Mouse (Mus musculus) gastrocnemius, postnatal 36 days (tissue): ENCODE data around the gene Crat. TPM values are rescaled to one million over a fixed set of nuclear protein-coding genes. Genes with fewer than 3 reads are reported as not detected.

ENCODE experiments used
- DNase-seq, 2 experiments: peaks; one replicate each; pipeline ENCODE4 v3.0.0; 2022
- intact Hi-C: fragments of 180-260 bp; cut with DNase I; formaldehyde crosslinking; loops from one replicate; pipeline ENCODE4 v1.15.1; 2025
- total RNA-seq, 2 experiments: library from RNA; stranded (reverse); gene quantifications; 2 replicates each; pipeline ENCODE4 v1.2.3; 2021

The Crat gene
- total RNA-seq, 2 experiments from 2014 or later = 356 to 381 TPM

GRCm38 (mm10) chr2:30384814-30385213 is 30.8 kb downstream of the Crat start:
- DNase-seq = no peak
- intact Hi-C loops = no loop called here

DNA sequence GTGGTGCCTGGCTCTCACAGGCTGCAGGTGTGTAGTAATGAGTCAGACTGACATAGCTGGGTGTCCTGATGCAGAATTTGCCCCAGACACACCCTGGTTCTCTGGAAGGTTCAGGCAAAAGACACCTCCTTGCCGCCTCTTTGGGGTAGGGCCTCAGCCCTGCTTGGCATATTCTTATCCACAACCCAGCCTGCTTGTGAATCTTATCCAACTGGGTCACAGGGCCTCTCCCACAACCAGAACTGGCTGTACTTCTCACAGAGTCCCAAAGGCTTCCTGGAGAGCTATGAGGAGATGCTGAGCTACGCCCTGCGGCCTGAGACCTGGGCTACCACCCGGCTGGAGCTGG is 34.3 kb downstream of the Crat start:
- intact Hi-C loops = no loop called here
- DNase-seq = no peak

GRCm38 (mm10) chr2:30380564-30381376 is 34.8 kb downstream of the Crat start:
- no peak for DNase-seq
- intact Hi-C loops = no loop called here

GRCm38 (mm10) chr2:30379307-30379706 is 36.3 kb downstream of the Crat start:
- intact Hi-C loops = no loop called here
- no peak for DNase-seq

- DNase-seq = no peak
- intact Hi-C loops = no loop called here
Measured at GRCm38 (mm10) chr2:30377721-30378120, 37.9 kb downstream of the Crat start.

DNA sequence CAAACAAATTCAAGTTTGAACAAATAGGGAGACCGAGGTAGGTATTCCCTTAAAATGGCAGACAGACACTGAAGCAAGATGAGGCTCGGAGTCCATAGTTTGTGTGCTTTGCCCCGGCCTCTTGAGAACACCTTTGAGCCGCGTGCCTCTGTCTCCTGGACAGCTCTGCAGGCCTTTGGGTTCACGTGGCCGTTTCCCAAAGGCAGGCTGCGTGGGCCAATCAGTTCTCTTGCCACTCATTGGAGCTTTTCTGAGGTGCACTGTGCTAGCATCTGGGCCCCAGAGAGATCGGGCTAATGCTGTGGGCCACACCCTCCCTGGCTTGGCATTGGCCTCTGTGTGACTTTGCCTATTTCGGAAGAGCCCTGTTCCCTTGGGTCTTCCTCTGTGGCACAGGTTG is 39.7 kb downstream of the Crat start:
- intact Hi-C loops = no loop called here
- DNase-seq = no peak

DNA sequence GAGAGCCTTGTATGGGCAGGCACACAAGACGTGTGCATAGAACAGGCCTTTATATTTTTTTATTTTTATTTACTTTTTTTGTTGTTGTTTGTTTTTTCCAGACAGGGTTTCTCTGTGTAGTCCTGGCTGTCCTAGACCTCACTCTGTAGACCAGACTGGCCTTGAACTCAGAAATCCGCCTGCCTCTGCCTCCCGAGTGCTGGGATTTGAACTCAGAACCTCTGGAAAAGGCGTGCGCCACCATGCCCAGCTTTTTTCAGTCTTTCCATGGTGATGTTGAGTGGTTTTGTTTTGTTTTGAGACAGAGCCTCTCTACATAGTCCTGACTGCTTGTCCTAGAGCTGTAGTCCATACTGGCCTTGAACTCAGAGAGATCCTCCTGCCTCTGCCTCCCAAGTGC is 42.9 kb downstream of the Crat start:
- intact Hi-C loops = no loop called here
- no peak for DNase-seq

DNA sequence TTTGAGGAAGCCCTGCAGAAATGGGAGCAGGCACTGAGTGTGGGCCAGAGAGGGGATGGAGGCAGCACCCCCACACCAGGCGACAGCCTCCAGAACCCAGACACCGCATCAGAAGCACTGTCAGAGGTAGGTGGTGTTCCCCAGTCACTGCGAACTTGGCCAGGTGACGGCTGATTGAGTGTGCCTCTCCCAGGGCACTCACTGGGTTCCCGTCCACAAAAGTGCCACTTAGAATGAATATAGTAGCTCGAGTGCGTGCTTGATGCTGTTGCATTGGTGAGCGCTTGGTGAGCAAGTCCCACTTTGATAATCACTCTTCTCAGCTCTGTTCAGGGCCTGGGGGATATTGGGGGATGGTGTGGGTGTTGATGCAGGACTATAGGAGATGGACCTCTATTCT is 44.1 kb downstream of the Crat start:
- intact Hi-C loops = no loop called here
- no peak for DNase-seq

- intact Hi-C loops = no loop called here
- no peak for DNase-seq
Measured at GRCm38 (mm10) chr2:30366203-30366602, 49.4 kb downstream of the Crat start.

DNA sequence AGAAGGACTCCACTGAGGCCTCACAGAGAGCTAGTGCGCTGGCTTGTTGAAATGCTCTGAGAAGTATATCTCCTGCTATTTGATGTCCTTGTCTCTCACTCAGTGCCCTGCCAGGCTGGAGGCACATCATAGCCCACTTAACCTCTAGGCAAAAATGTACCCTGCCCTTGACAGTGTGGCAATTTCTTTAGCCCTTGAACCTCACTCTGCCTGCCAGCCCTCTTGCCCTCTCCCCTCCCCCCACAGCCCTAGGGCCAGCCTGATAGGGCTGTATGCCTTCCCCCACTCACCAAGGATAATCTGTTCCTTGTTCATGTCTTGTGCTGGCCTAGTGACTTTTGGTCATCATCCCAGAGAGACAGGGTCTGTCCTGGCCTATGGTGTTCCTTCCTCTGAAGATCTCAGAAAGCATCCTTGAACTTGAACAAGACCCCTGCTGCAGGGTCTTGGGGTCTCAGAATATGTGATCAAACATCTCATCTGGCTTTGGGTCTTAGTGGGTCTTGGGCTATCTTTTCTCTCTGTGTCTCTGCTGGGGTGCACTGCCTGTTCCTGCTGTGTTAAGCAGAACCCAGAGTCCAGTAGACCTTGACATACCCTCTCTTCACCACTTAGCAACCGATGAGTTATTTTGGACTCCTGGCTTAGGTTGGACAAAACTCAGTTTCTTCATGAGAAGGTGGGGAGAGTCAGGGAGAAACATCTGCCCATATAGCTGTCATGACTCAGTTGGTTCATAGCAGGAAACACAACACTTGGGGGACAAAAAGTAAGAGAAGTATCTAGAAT is 50.1 kb downstream of the Crat start:
- intact Hi-C loops = no loop called here
- DNase-seq = no peak

DNA sequence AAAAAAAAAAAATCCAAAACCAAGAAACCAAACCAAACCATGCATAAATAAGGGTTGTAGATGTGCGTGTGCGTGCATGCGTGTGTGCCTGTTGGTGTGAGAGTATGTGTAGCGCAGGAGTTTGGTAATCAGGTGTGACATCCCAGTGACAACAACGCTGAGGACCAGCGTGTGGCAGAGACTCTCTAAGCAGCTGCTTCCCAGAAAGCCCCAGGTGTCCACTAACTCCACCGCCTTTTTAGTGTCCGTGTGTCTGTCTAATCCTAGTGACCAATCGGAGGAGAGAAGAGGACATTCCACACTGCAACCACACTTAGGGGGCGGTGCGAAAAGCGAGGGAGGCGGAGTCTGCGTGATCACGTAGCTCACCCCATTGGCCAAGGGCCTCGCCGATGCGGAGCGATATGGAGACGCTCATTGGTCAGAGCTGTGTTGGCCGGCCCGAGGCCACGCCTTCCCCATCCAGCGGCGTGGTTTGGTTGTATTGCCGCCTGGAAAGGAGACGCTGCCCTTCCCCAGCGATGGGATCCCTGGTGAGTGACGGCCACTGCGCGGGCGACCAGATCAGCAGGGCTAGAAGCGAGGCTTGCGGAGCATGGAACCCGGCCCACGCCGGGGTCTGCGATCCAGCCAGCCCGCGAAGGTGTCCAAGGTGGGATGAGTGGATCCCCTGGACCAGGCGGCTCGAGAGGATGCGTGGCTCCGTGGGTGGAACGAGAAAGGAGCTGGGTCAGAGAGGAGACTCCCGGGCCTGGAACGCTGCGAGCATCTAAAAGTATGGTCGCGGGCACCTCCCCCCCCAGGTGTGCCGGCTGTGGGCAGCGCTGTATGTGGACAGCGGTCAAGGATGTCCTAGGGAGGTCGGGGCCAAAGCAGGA is 51.6 kb downstream of the Crat start, which contains the start of gene Miga2:
Miga2 (plus strand) TSS at position 461 of the 878 bp plus-strand sequence.
- intact Hi-C loops = no loop called here
- peak; percentile 98 to 99 for DNase-seq

- intact Hi-C loops = no loop called here
- no peak for DNase-seq
Measured at GRCm38 (mm10) chr2:30362865-30363264, 52.7 kb downstream of the Crat start.

DNA sequence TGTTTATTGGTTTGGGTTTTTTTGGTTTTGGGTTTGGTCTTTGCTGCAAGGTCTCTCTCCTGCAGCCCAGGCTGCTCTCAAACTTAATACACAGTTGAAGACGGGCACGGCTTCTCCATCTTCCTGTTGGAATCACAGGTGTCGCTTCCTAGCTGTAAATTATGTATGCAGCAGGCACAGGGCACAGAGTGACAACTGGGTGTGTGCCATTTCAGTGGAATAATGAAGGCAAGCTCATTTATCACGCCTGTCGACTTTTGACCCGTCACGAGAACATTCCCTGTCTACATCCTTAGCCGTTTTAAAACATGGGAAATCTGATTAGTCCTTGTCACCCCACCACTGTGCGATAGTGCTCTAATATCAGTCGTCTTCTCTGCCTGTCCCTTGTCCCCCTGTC is 55.0 kb downstream of the Crat start:
- intact Hi-C loops = no loop called here
- DNase-seq = no peak

- peak; percentile 73 to 81 for DNase-seq
- intact Hi-C loops = no loop called here
Measured at GRCm38 (mm10) chr2:30358533-30359531, 56.8 kb downstream of the Crat start, which contains the start of gene Sh3glb2. Sh3glb2 (minus strand) TSS chr2:30359337.

DNA sequence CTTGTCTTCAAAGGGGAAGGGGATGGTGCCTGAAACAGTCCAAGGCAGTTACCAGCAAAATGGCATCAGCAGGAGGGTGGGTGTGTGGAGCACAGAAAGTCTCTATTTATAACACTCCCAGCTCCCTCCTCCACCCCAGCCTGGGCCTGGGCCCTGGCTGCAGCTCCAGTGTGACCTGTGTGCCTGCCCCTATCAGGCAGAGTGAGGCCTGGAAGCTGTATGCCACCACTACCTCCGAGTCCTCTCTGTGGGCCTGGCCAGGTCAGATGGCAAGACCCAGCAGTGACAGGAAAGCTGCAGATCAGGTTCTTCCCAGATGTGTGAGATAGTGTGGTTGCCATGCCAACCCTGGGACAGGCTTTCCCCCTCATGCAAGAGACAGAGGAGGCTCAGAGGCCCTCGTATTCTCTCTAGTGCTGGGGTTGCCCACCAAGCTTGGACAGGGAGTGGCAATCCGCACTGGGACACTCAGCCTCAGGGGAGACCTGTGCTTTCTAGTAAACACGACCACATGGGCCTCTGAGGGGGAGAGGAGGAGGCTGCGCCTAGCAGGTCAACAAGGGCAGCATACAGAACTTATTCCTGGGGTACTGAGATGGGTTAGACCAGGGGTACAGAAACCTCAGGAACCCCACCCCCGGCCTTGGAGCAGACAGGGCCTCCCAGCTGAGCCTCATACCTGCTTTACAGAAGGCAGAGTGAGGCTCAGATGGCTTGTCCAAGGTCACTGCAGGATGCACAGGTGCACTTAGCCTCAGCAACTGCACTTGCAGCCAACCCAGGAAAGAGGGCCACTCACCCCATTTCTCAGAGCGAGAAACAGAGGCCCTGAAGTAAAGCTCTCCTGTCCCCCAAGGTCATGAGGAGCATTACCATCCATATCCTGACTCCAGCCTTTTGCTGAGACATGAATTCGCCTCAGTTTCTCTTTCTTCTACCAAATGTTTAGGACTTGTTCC is 57.8 kb downstream of the Crat start:
- intact Hi-C loops = no loop called here
- DNase-seq = no peak

GRCm38 (mm10) chr2:30356906-30357305 is 58.7 kb downstream of the Crat start:
- DNase-seq = no peak
- intact Hi-C loops = no loop called here

GRCm38 (mm10) chr2:30356266-30356665 is 59.3 kb downstream of the Crat start:
- intact Hi-C loops = no loop called here
- DNase-seq = no peak

GRCm38 (mm10) chr2:30355861-30356260 is 59.8 kb downstream of the Crat start:
- intact Hi-C loops = no loop called here
- no peak for DNase-seq
